Mouse (Mus musculus) small intestine, adult 2 months (tissue): Measurements from ENCODE around the gene Slc18a2. TPM values are rescaled to one million over a fixed set of nuclear protein-coding genes. Genes with fewer than 3 reads are reported as not detected.

ENCODE experiments used
- H3K27ac ChIP-seq: fragments of 200-500 bp; 2 replicates; pipeline ENCODE4 v1.5.1; 2012; ENCODE audit warnings: low read depth, low read length, control low read depth, inconsistent platforms; ENCODE audit not compliant: insufficient read depth
- H3K27me3 ChIP-seq: fragments of 200-500 bp; 2 replicates; pipeline ENCODE4 v1.6.1; 2012; ENCODE audit warnings: mild to moderate bottlenecking, moderate library complexity, low read length, inconsistent platforms; ENCODE audit not compliant: control insufficient read depth, insufficient read depth
- H3K36me3 ChIP-seq: fragments of 200-500 bp; 2 replicates; pipeline ENCODE4 v1.6.1; 2012; ENCODE audit warnings: mild to moderate bottlenecking, low read length, control low read depth, inconsistent platforms; ENCODE audit not compliant: control insufficient read depth, insufficient read depth
- H3K4me1 ChIP-seq: fragments of 200-500 bp; 2 replicates; pipeline ENCODE4 v1.6.1; 2012; ENCODE audit warnings: low read length, inconsistent platforms, mixed read lengths; ENCODE audit not compliant: control insufficient read depth, insufficient read depth, insufficient read length
- H3K4me3 ChIP-seq: fragments of 200-500 bp; 2 replicates; pipeline ENCODE4 v1.5.1; 2012; ENCODE audit warnings: low read depth, mild to moderate bottlenecking, control low read depth, inconsistent platforms, low read length, moderate library complexity
- CTCF ChIP-seq: fragments of 200-500 bp; IDR thresholded peaks from 2 replicates; pipeline ENCODE4 v1.5.1; 2012; ENCODE audit warnings: low read depth, mild to moderate bottlenecking, control low read depth, inconsistent platforms, low read length, moderate library complexity, mixed read lengths; ENCODE audit not compliant: insufficient replicate concordance, insufficient read length; ENCODE audit errors: extremely low read depth
- POLR2A ChIP-seq: fragments of 200-500 bp; IDR thresholded peaks from 2 replicates; pipeline ENCODE4 v1.6.1; 2012; ENCODE audit warnings: low read depth, mild to moderate bottlenecking, control low read depth, inconsistent platforms, low read length, moderate library complexity
- WGBS: fragments of 180-500 bp; shearing (Covaris S2); methylation state at CpG from one replicate; pipeline ENCODE4 v1.1.7; 2018; 5-methylcytosine and 5-hydroxymethylcytosine counted together
- polyA plus RNA-seq: library from polyadenylated mRNA; depleted of rRNA; stranded (reverse); fragments of >200 nt; gene quantifications from 2 replicates; pipeline ENCODE4 v1.2.3, GENCODE M21; 2012; rRNA removed

Slc18a2 gene
- 0.30 and 0.38 TPM in 2 replicates for polyA plus RNA-seq

- Histone ChIP-seq H3K27me3 (peaks cover 24% of the 10 kb centered on the region), H3K4me3 (peak within 1 kb of the TSS; percentile 4; the same call in 1 of the 2 replicates), H3K27ac (no peak within 1 kb of the TSS), H3K36me3 (no peaks in the 10 kb centered on the region), H3K4me1 (peaks cover 6% of the 10 kb centered on the region; the same call in 1 of the 2 replicates)
- WGBS: 3% methylated on average over 55 of the region's 55 CpGs
- TF ChIP-seq CTCF (no peak), POLR2A (no peak)
Observed at GRCm38 (mm10) chr19:59260718-59261442, at the start of gene Slc18a2. Slc18a2 (plus strand) TSS chr19:59260896.

DNA sequence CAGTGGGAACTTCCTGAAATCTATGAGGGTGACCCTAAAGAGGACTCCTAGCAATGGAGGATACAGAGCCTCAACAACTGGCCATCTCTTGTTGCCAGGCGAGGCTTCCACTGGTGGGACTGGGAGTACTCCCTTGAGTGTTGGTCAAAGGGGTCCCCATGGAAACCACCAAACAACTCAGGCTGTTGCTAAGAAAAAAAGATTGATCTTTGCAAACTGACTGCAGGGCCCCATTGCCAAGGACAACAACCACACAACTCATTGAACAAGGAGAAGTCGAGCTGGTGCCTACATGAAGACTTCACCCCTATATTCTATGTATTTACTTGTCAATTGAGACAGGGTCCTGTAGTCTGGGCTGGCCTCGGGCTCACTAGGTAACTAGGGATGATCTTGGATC is 43.8 kb upstream of the Slc18a2 start:
- Histone ChIP-seq H3K27ac (no peak overlapping the region), H3K27me3 (no peaks in the 10 kb centered on the region), H3K4me1 (no peaks in the 10 kb centered on the region), H3K36me3 (no peaks in the 10 kb centered on the region), H3K4me3 (no peak overlapping the region)
- no peak for TF ChIP-seq POLR2A
- TF ChIP-seq CTCF: no peak
- WGBS: 74% methylated on average over 3 of the region's 3 CpGs

- no peaks in the 10 kb centered on the region for H3K27me3 ChIP-seq
- TF ChIP-seq CTCF (no peak), POLR2A (no peak)
- 82% methylated on average over 8 of the region's 8 CpGs for WGBS
- no peak within 1 kb of the TSS for H3K27ac ChIP-seq
- no peaks in the 10 kb centered on the region for H3K4me1 ChIP-seq
- no peak within 1 kb of the TSS for H3K4me3 ChIP-seq
- no peaks in the 10 kb centered on the region for H3K36me3 ChIP-seq
Observed at GRCm38 (mm10) chr19:59218991-59219390, 41.7 kb upstream of the Slc18a2 start, which contains the start of gene Kcnk18. Kcnk18 (plus strand) TSS chr19:59219214.

DNA sequence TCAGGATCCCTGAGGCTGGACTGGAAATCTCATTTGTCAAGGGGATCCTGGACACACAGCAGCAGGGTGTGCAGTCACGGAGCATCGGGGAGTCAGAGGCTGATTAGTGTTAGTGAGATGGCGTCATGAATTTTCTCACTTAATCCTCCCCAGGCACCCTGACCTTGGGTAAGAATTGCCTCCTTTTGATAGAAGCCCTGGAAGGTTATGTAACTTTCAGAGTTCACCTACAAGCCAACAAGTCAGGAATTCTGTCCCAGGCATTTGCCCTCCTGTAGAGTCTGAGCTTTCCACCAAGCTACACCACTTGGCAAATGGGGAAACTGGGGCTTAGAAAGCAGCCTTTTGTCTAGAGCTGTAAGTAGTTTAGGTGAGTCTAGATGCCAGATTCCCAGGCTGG is 39.6 kb upstream of the Slc18a2 start:
- H3K27ac ChIP-seq: no peak overlapping the region
- no peaks in the 10 kb centered on the region for H3K4me1 ChIP-seq
- no peak overlapping the region for H3K4me3 ChIP-seq
- no peak for TF ChIP-seq CTCF
- no peak for TF ChIP-seq POLR2A
- WGBS: 62% methylated on average over 3 of the region's 3 CpGs
- H3K27me3 ChIP-seq: no peaks in the 10 kb centered on the region
- no peaks in the 10 kb centered on the region for H3K36me3 ChIP-seq

GRCm38 (mm10) chr19:59228376-59228775 is 32.3 kb upstream of the Slc18a2 start:
- Histone ChIP-seq H3K4me1 (no peaks in the 10 kb centered on the region), H3K36me3 (no peaks in the 10 kb centered on the region), H3K27me3 (no peaks in the 10 kb centered on the region), H3K27ac (no peak overlapping the region), H3K4me3 (no peak overlapping the region)
- TF ChIP-seq POLR2A (no peak), CTCF (no peak)
- WGBS: 56% methylated on average over 3 of the region's 3 CpGs

DNA sequence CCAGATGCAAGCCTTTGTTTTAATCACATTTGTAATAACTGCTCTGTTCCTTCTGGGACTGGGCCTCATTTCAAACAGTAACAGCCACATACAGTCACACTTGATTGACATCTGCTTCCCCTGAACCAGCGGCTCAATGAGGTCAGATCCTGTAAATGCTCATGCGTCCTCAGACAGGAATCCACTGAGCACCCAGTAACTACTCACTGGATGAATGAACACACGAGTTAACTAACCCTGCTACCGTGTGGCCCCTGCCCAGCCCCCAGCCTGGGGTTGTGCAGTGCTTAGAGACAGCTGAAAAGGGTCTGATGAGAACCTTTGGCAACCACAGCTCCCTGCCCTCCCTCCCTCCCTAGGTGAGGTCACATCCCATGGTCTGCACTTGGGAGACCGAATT is 27.9 kb upstream of the Slc18a2 start:
- Histone ChIP-seq H3K4me1 (no peaks in the 10 kb centered on the region), H3K27ac (no peak overlapping the region), H3K4me3 (no peak overlapping the region), H3K27me3 (no peaks in the 10 kb centered on the region), H3K36me3 (no peaks in the 10 kb centered on the region)
- TF ChIP-seq CTCF (no peak), POLR2A (no peak)
- WGBS: 70% methylated on average over 5 of the region's 5 CpGs

DNA sequence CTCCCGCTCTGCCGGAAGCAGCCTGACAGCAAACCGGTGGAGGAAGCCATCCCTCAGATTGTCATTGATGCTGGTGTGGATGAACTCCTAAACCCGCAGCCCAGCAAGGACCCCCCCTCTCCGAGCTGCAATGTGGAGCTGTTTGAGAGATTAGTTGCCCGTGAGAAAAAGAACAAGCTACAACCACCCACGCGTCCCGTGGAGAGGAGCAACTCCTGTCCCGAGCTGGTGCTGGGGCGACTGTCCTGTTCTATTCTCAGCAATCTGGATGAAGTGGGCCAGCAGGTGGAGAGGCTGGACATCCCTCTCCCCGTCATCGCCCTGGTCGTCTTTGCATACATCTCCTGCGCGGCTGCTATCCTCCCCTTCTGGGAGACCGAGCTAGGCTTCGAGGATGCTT is 25.7 kb upstream of the Slc18a2 start:
- Histone ChIP-seq H3K27ac (no peak overlapping the region), H3K36me3 (no peaks in the 10 kb centered on the region), H3K4me1 (no peaks in the 10 kb centered on the region), H3K27me3 (no peaks in the 10 kb centered on the region), H3K4me3 (no peak overlapping the region)
- TF ChIP-seq CTCF (no peak), POLR2A (no peak)
- 83% methylated on average over 18 of the region's 18 CpGs for WGBS

- Histone ChIP-seq H3K27ac (no peak overlapping the region), H3K27me3 (no peaks in the 10 kb centered on the region), H3K36me3 (no peaks in the 10 kb centered on the region), H3K4me1 (no peaks in the 10 kb centered on the region), H3K4me3 (no peak overlapping the region)
- WGBS: 68% methylated on average over 6 of the region's 6 CpGs
- no peak for TF ChIP-seq CTCF
- no peak for TF ChIP-seq POLR2A
Observed at GRCm38 (mm10) chr19:59236046-59236445, 24.6 kb upstream of the Slc18a2 start.
